Mouse (Mus musculus) ES-E14 (cell line): ENCODE measurements around the gene Dpf2.

Source experiments
- MAFK ChIP-seq: IDR thresholded peaks from 2 replicates; pipeline ENCODE4 v1.6.1; 2014; ENCODE audit warnings: mild to moderate bottlenecking, low read depth, low read length, inconsistent platforms; ENCODE audit not compliant: insufficient read depth
- ZC3H11A ChIP-seq: IDR thresholded peaks from 2 replicates; pipeline ENCODE4 v1.6.1; 2012; ENCODE audit warnings: low read depth, mild to moderate bottlenecking, inconsistent platforms, low read length, borderline replicate concordance
- ZNF384 ChIP-seq: IDR thresholded peaks from 2 replicates; pipeline ENCODE4 v1.6.1; 2012; ENCODE audit warnings: low read depth, low read length, inconsistent platforms

- TF ChIP-seq ZNF384 (no peak), MAFK (peak; percentile 72), ZC3H11A (no peak)
Observed at GRCm38 (mm10) chr19:5848032-5848825, 64.6 kb downstream of the Dpf2 start.
